Mouse (Mus musculus): ENCODE measurements at regions not wholly inside any gene's neighbourhood (a gene's known extent, or its start where the extent isn't known, plus 50 kb on each side); places are given as distances from the start of the nearest gene placed in this dataset.

GRCm38 (mm10) chr12:71718911-71719310 is 112.0 kb upstream of the Daam1 start:
- H3K27ac ChIP-seq: no peak overlapping the region
- no peaks in the 10 kb centered on the region for H3K36me3 ChIP-seq (ENCODE audit: inconsistent target)
- H3K79me2 ChIP-seq (ENCODE audit: inconsistent target): no peaks in the 10 kb centered on the region
- no peak overlapping the region for H3K4me3 ChIP-seq (ENCODE audit: inconsistent target)
- WGBS (ENCODE audit: missing documents): 72% methylated on average over 7 of the region's 7 CpGs

DNA sequence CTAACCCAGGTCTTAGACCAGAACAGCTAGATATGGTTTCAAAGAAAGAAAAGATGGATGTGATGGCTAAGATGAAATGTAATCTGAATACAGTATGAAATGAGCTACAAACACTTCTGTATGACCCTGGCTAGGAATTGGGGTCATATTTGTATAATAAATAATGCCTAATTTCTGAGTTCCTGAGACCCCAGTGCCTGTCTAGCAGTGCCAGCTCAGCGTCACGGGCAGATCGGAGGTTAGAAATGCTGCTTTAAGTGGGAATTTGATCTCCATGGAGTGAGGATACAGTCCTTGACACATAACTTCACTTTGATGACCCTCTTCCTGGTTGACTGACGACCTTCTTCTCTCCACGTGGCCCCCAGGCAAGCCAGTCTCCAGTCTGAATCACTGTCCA is 105.7 kb upstream of the Daam1 start:
- Histone ChIP-seq H3K27ac (no peak overlapping the region), H3K79me2 (ENCODE audit: inconsistent target) (no peaks in the 10 kb centered on the region), H3K36me3 (ENCODE audit: inconsistent target) (no peaks in the 10 kb centered on the region), H3K4me3 (ENCODE audit: inconsistent target) (no peak overlapping the region)
- 81% methylated on average over 5 of the region's 5 CpGs for WGBS (ENCODE audit: missing documents)

DNA sequence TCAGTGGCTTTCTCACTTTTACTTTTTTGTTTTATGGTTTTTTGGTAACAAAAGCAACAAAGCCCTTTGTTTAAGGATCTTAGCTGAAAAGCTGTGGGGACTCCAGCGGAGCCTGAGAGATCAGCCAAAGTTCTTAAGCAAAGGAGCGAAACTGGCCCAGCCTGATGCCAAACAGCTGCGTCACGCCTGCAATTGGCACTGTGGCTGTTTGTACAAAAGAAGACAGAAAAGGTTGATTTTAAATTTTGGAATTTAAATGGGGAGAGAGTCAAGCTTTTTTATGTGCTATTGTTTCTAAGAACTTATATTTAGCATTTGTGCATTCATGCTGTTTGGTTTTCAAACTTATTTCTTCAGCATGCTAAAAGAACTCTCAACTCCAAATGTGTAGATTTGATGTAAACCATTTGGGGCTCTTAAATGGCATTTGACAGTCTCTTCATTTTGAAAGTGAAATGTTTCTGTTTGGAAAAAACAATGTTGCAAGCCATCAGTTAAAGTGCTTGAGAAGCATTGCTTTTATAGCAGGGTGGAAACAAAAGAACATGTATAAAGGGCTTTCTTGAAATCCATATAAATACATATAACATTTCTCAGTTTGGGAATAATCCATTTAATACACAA is 105.1 kb upstream of the Daam1 start:
- Histone ChIP-seq H3K79me2 (ENCODE audit: inconsistent target) (no peaks in the 10 kb centered on the region), H3K27ac (no peak overlapping the region), H3K36me3 (ENCODE audit: inconsistent target) (no peaks in the 10 kb centered on the region), H3K4me3 (ENCODE audit: inconsistent target) (no peak overlapping the region)
- WGBS (ENCODE audit: missing documents): 91% methylated on average over 4 of the region's 4 CpGs

DNA sequence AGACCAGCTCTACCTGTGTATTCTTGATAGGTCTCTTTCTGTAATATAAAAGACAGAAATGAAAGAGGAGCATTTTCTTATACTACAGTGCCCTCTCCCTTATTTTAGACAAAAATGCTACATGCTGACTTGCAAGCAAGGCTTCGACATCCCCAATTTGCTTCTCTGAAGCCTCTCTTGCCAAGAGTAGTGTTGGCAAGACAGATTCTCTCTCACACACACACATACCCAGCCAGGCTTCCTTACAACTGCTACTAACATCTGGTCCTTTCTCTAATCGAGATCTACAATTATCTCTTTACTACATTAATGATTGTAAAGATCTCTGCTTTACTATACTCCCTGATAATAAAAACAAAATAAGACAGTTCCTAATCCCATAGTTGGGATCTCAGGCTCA is 87.5 kb upstream of the Daam1 start:
- Histone ChIP-seq H3K4me3 (ENCODE audit: inconsistent target) (no peak overlapping the region), H3K79me2 (ENCODE audit: inconsistent target) (no peaks in the 10 kb centered on the region), H3K27ac (no peak overlapping the region), H3K36me3 (ENCODE audit: inconsistent target) (no peaks in the 10 kb centered on the region)
- WGBS (ENCODE audit: missing documents): 89% methylated on average over 2 of the region's 2 CpGs

DNA sequence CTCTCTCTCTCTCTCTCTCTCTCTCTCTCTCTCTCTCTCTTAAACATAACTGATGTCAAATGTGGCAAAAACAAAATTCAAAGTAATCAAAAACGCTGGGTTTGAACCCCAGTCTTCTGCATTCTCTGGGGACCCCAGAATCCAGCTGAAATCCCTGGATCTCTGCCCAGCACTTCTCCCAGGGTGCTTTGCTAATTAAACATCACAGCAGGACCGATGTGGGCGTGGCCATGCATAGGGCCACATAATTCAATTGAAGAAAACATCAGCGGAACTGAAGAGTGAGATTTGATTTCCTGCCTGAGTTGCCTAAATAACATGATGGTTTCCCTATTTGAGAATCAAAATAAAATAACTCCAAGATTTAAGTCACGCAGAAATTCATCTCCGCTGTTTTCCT is 84.9 kb upstream of the Daam1 start:
- H3K4me3 ChIP-seq (ENCODE audit: inconsistent target): no peak overlapping the region
- H3K27ac ChIP-seq: no peak overlapping the region
- WGBS (ENCODE audit: missing documents): 75% methylated on average over 6 of the region's 6 CpGs
- H3K36me3 ChIP-seq (ENCODE audit: inconsistent target): no peaks in the 10 kb centered on the region
- H3K79me2 ChIP-seq (ENCODE audit: inconsistent target): no peaks in the 10 kb centered on the region

DNA sequence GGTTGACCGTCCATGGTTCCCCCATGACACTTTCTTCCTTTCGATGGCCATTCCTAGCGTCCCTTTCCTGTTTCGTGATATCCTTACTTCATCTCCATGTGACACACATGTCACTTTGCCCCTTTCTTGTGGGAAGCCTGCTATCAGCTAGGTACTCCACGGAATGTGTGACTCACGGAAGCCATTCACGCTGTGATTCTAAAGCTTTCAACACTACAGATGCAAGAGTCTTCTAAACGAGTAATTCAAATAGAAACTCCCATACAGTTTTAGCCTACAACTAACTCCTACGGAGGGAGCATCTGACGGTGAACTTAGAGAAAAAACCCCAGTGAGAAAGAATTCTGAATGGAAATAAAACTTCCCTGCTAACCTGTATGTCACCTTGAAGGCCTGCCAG is 83.5 kb upstream of the Daam1 start:
- 88% methylated on average over 10 of the region's 10 CpGs for WGBS (ENCODE audit: missing documents)
- Histone ChIP-seq H3K27ac (no peak overlapping the region), H3K4me3 (ENCODE audit: inconsistent target) (no peak overlapping the region), H3K79me2 (ENCODE audit: inconsistent target) (no peaks in the 10 kb centered on the region), H3K36me3 (ENCODE audit: inconsistent target) (no peaks in the 10 kb centered on the region)

- Histone ChIP-seq H3K27ac (no peak overlapping the region), H3K36me3 (ENCODE audit: inconsistent target) (no peaks in the 10 kb centered on the region), H3K4me3 (ENCODE audit: inconsistent target) (no peak overlapping the region), H3K79me2 (ENCODE audit: inconsistent target) (no peaks in the 10 kb centered on the region)
- WGBS (ENCODE audit: missing documents): 90% methylated on average over 14 of the region's 14 CpGs
Observed at GRCm38 (mm10) chr12:71747831-71748368, 83.0 kb upstream of the Daam1 start.

DNA sequence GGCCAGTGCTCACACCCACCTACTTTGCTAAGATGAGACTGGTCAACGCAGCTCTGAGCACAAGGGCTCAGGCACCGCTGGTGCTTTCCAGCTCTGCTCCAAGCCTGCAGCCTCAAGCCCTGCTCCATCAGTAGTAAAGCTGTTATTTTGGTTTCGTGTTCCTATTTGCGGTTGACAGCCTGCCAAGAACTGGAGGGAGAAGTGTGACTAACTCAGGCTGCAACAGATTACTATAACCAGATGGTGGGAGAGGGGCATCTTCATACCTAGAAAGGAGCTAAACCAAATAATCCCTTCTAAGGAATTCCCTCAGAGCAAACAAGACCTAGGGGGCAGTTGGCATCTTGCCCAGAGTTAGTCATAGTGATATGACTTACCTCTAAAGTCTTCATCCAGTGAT is 82.1 kb upstream of the Daam1 start:
- Histone ChIP-seq H3K4me3 (ENCODE audit: inconsistent target) (no peak overlapping the region), H3K27ac (no peak overlapping the region)
- 28% methylated on average over 4 of the region's 4 CpGs for WGBS (ENCODE audit: missing documents)

GRCm38 (mm10) chr12:71749668-71750067 is 81.2 kb upstream of the Daam1 start:
- Histone ChIP-seq H3K27ac (no peak overlapping the region), H3K36me3 (ENCODE audit: inconsistent target) (no peaks in the 10 kb centered on the region), H3K4me3 (ENCODE audit: inconsistent target) (no peak overlapping the region), H3K79me2 (ENCODE audit: inconsistent target) (no peaks in the 10 kb centered on the region)
- WGBS (ENCODE audit: missing documents): 94% methylated on average over 2 of the region's 2 CpGs

More for the DNA sequence above, 82.1 kb upstream of the Daam1 start:
- H3K79me2 ChIP-seq (ENCODE audit: inconsistent target): no peaks in the 10 kb centered on the region
- H3K36me3 ChIP-seq (ENCODE audit: inconsistent target): no peaks in the 10 kb centered on the region

- no peaks in the 10 kb centered on the region for H3K79me2 ChIP-seq (ENCODE audit: inconsistent target)
- WGBS (ENCODE audit: missing documents): 84% methylated on average over 6 of the region's 7 CpGs
- no peaks in the 10 kb centered on the region for H3K36me3 ChIP-seq (ENCODE audit: inconsistent target)
- no peak overlapping the region for H3K4me3 ChIP-seq (ENCODE audit: inconsistent target)
- H3K27ac ChIP-seq: no peak overlapping the region
Observed at GRCm38 (mm10) chr12:71752741-71753260, 78.1 kb upstream of the Daam1 start.

DNA sequence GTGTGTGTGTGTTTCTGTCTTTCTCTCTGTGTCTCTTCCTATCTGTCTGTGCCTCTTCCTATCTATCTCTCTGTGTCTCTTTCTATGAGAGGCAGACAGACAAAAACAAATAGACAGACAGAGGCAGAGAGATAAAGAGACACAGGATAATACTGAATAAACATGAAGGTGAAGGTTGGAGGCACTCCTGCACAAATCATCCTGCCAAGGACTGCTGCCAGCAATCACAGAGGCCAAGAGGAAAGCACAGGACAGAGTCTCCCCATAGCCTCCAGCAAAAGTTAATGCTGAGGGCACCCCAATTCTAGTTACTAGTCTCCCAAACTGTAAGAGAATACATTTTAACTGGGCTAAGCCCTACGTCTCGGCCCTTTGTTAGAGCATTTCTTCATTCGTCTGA is 77.6 kb upstream of the Daam1 start:
- no peak overlapping the region for H3K27ac ChIP-seq
- WGBS (ENCODE audit: missing documents): 93% methylated on average over 3 of the region's 3 CpGs
- no peaks in the 10 kb centered on the region for H3K36me3 ChIP-seq (ENCODE audit: inconsistent target)
- no peak overlapping the region for H3K4me3 ChIP-seq (ENCODE audit: inconsistent target)
- no peaks in the 10 kb centered on the region for H3K79me2 ChIP-seq (ENCODE audit: inconsistent target)

DNA sequence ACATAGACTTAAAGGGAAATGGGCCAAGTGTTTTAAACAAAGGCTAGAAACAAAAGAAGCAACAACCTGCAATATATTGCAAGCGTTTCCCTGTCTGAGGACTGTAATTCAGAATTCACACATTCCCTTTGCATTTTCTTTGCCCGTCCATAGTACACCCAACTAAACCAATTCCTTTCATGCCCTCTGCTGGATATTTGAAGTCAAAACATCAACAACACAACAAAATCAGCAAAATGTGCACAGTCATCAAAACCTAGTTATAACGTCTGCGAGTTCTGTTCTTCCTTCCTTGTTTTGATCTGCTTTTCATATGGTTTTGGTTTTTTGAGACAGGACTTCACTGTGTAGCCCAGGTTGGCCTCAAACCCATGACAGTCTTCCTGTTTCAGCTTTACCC is 67.7 kb upstream of the Daam1 start:
- no peak overlapping the region for H3K27ac ChIP-seq
- WGBS (ENCODE audit: missing documents): 38% methylated on average over 4 of the region's 4 CpGs
- no peak overlapping the region for H3K4me3 ChIP-seq (ENCODE audit: inconsistent target)
- H3K79me2 ChIP-seq (ENCODE audit: inconsistent target): no peaks in the 10 kb centered on the region
- H3K36me3 ChIP-seq (ENCODE audit: inconsistent target): no peaks in the 10 kb centered on the region

GRCm38 (mm10) chr12:71766086-71766485 is 64.8 kb upstream of the Daam1 start:
- no peak overlapping the region for H3K27ac ChIP-seq
- H3K4me3 ChIP-seq (ENCODE audit: inconsistent target): no peak overlapping the region
- no peaks in the 10 kb centered on the region for H3K36me3 ChIP-seq (ENCODE audit: inconsistent target)
- H3K79me2 ChIP-seq (ENCODE audit: inconsistent target): no peaks in the 10 kb centered on the region
- WGBS (ENCODE audit: missing documents): 89% methylated on average over 4 of the region's 4 CpGs

DNA sequence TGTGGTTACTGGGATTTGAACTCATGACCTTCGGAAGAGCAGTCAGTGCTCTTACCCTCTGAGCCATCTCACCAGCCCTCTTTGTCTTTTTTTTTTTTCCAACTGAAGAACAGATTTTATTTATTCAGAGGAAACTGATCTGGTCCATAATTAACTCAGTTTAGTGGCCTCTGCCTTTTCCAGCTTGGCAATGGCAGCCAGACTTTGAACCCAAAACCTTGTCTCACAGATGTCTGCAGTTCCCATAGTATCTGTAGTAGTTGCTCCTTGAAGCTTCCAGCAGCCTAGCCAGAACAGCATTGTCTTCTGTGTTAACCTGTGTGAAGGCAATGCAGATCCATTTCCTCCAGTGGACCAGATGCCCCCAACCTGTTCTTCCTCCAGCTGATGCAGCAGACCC is 64.2 kb upstream of the Daam1 start:
- no peak overlapping the region for H3K27ac ChIP-seq
- WGBS (ENCODE audit: missing documents): 100% methylated on average over 1 of the region's 1 CpGs

GRCm38 (mm10) chr12:71767896-71768295 is 63.0 kb upstream of the Daam1 start:
- H3K4me3 ChIP-seq (ENCODE audit: inconsistent target): no peak overlapping the region
- 37% methylated on average over 3 of the region's 3 CpGs for WGBS (ENCODE audit: missing documents)

More for the DNA sequence above, 64.2 kb upstream of the Daam1 start:
- no peaks in the 10 kb centered on the region for H3K79me2 ChIP-seq (ENCODE audit: inconsistent target)
- H3K4me3 ChIP-seq (ENCODE audit: inconsistent target): no peak overlapping the region
- no peaks in the 10 kb centered on the region for H3K36me3 ChIP-seq (ENCODE audit: inconsistent target)

DNA sequence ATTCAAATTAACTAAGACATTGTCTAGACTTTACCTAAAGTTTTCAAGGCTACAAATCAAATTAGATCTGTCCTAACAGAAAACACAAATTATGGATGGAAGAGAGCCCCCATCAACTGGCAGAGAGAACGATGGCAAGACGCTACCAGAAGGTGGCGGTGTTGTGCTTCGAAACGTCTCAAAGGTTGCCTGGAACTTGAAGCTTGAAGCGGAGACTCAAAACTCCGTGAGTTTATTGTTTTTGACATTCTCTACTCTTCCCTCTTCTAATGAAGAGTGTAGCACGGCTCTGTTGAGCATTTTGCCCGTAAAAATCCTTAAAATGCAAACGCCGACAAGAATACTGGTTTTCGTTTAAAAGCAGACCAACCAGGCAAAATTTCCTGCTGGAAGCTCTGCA is 62.4 kb upstream of the Daam1 start:
- H3K79me2 ChIP-seq (ENCODE audit: inconsistent target): no peaks in the 10 kb centered on the region
- 5% methylated on average over 12 of the region's 12 CpGs for WGBS (ENCODE audit: missing documents)
- no peaks in the 10 kb centered on the region for H3K36me3 ChIP-seq (ENCODE audit: inconsistent target)
- no peak overlapping the region for H3K27ac ChIP-seq
- no peak overlapping the region for H3K4me3 ChIP-seq (ENCODE audit: inconsistent target)

More at GRCm38 (mm10) chr12:71767896-71768295, 63.0 kb upstream of the Daam1 start:
- H3K79me2 ChIP-seq (ENCODE audit: inconsistent target): no peaks in the 10 kb centered on the region
- no peaks in the 10 kb centered on the region for H3K36me3 ChIP-seq (ENCODE audit: inconsistent target)
- H3K27ac ChIP-seq: no peak overlapping the region

Data from macrophage (primary cell).